Mouse (Mus musculus) myocyte (in vitro differentiated cells): ENCODE measurements around the gene Plekhh2.

Experiments used
- CEBPB ChIP-seq: IDR thresholded peaks from 2 replicates; pipeline ENCODE4 v1.6.1; 2011; ENCODE audit warnings: mild to moderate bottlenecking, moderate library complexity; ENCODE audit not compliant: poor library complexity, insufficient read depth, severe bottlenecking
- E2F4 ChIP-seq: IDR thresholded peaks from one replicate; pipeline ENCODE4 v1.6.1; 2011; ENCODE audit warnings: mild to moderate bottlenecking, control low read depth, moderate library complexity; ENCODE audit not compliant: insufficient read depth
- MAX ChIP-seq: IDR thresholded peaks from one replicate; pipeline ENCODE4 v1.6.1; 2011; ENCODE audit warnings: low read depth, mild to moderate bottlenecking, control low read depth
- POLR2A ChIP-seq: IDR thresholded peaks from one replicate; pipeline ENCODE4 v1.6.1; 2011; ENCODE audit warnings: low read depth, mild to moderate bottlenecking, control low read depth, moderate library complexity; ENCODE audit not compliant: insufficient read length
- POLR2AphosphoS2 ChIP-seq: IDR thresholded peaks from one replicate; pipeline ENCODE4 v1.6.1; 2011; ENCODE audit warnings: low read depth, control low read depth; ENCODE audit not compliant: insufficient read length
- USF1 ChIP-seq: IDR thresholded peaks from one replicate; pipeline ENCODE4 v1.6.1; 2011; ENCODE audit warnings: low read depth, mild to moderate bottlenecking, control low read depth, moderate library complexity

- TF ChIP-seq MAX = no peak
- no peak for TF ChIP-seq USF1
- no peak for TF ChIP-seq POLR2A
- no peak for TF ChIP-seq E2F4
- TF ChIP-seq POLR2AphosphoS2 = no peak
- no peak for TF ChIP-seq CEBPB
Measured at GRCm38 (mm10) chr17:84639796-84640378, 128.2 kb downstream of the Plekhh2 start.
